Mouse (Mus musculus) heart, postnatal 0 days (tissue): ENCODE data around the gene Jagn1. TPM values are rescaled to one million over a fixed set of nuclear protein-coding genes. Genes with fewer than 3 reads are reported as not detected.

ENCODE experiments used
- ATAC-seq: fragments of 200-750 bp; cut with Nextera tagmentation; 2 replicates; pipeline ENCODE4 v1.8.0; 2017; ENCODE audit warnings: low read depth, moderate number of reproducible peaks, moderate library complexity; ENCODE audit not compliant: insufficient read depth
- DNase-seq: peaks from one replicate; pipeline ENCODE4 v3.0.0-alpha.2; 2016; ENCODE audit warnings: low spot score
- H3K27ac ChIP-seq: fragments of 300-500 bp; sonication (generic); 2 replicates; pipeline ENCODE4 v1.5.1; 2014; ENCODE audit warnings: low read depth, mild to moderate bottlenecking
- H3K27me3 ChIP-seq: fragments of 300-500 bp; sonication (generic); 2 replicates; pipeline ENCODE4 v1.6.1; 2014; ENCODE audit warnings: low read length, mixed read lengths; ENCODE audit not compliant: control insufficient read depth, insufficient read depth
- H3K36me3 ChIP-seq: fragments of 300-500 bp; sonication (generic); replicated peaks from 2 replicates; pipeline ENCODE4 v1.6.1; 2014; ENCODE audit warnings: low read length, mixed read lengths; ENCODE audit not compliant: control insufficient read depth, insufficient read depth
- H3K4me1 ChIP-seq: fragments of 300-500 bp; sonication (generic); 2 replicates; pipeline ENCODE4 v1.6.1; 2014; ENCODE audit warnings: antibody characterized with exemption; ENCODE audit not compliant: control insufficient read depth, insufficient read depth
- H3K4me2 ChIP-seq: fragments of 300-500 bp; sonication (generic); 2 replicates; pipeline ENCODE4 v1.6.1; 2014; ENCODE audit warnings: low read depth, mild to moderate bottlenecking, low read length, moderate library complexity
- H3K4me3 ChIP-seq: fragments of 300-500 bp; sonication (generic); 2 replicates; pipeline ENCODE4 v1.5.1; 2014; ENCODE audit warnings: low read depth, low read length
- H3K9ac ChIP-seq: fragments of 300-500 bp; sonication (generic); replicated peaks from 2 replicates; pipeline ENCODE4 v1.6.1; 2014; ENCODE audit warnings: low read depth, low read length, mixed read lengths
- H3K9me3 ChIP-seq: fragments of 300-500 bp; sonication (generic); replicated peaks from 2 replicates; pipeline ENCODE4 v1.6.1; 2016; ENCODE audit warnings: low read length; ENCODE audit not compliant: control insufficient read depth
- CTCF ChIP-seq: IDR thresholded peaks from 2 replicates; pipeline ENCODE4 v1.5.1; 2016; ENCODE audit warnings: antibody characterized with exemption, control low read depth, low read depth
- EP300 ChIP-seq: IDR thresholded peaks from 2 replicates; pipeline ENCODE4 v1.6.1; 2016; ENCODE audit warnings: antibody characterized with exemption, low read depth
- WGBS: fragments of 180-500 bp; shearing (Covaris S2); extraction: QIAGEN DNeasy Blood & Tissue Kit; methylation state at CpG from one replicate; pipeline ENCODE4 v1.1.7; 2014; 5-methylcytosine and 5-hydroxymethylcytosine counted together
- polyA plus RNA-seq: library from polyadenylated mRNA; unstranded; fragments of >200 nt; fragmentation: Nextera tagmentation; extraction: Ambion mirVana; gene quantifications from 2 replicates; pipeline ENCODE4 v1.2.1, GENCODE M21; 2015
- total RNA-seq: library from RNA; depleted of rRNA; stranded (reverse); fragments of >200 nt; gene quantifications from 2 replicates; pipeline ENCODE4 v1.2.3, GENCODE M21; 2014; ENCODE audit warnings: low replicate concordance

Gene Jagn1
- total and polyA plus RNA-seq, 2 experiments from 2014 or later = 15.3 to 56.6 TPM

- DNase-seq = no peak
- Histone ChIP-seq H3K27ac (no peak overlapping the region), H3K9ac (no peak overlapping the region), H3K4me2 (no peak overlapping the region), H3K27me3 (peaks cover 9% of the 10 kb centered on the region; the same call in 1 of the 2 replicates), H3K4me3 (no peak overlapping the region), H3K9me3 (no peaks in the 10 kb centered on the region), H3K36me3 (no peaks in the 10 kb centered on the region), H3K4me1 (peaks cover 20% of the 10 kb centered on the region; the same call in 1 of the 2 replicates)
- ATAC-seq = no peak
- 75% methylated on average over 2 of the region's 2 CpGs for WGBS
- TF ChIP-seq CTCF (no peak), EP300 (no peak)
Measured at GRCm38 (mm10) chr6:113473246-113473645, 30.9 kb downstream of the Jagn1 start.

DNA sequence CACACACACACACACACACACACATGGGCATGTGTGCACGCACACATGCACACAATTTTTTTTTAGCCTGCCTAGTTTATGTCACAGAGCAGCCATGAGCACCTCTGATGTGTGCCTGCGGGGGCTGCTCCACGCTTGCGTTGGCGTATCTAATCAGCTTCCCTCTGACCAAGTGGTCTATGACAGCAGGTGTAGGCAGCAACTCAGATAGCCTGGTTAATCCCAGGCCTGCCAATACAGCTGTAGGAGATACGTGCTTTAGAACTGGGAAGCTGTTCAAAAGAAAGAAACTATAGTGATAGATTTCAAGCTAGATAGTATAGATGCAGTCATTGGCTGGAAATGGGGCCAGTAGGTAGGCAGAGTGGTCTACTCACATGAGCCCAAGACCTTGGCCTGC lies 31.3 kb downstream of the Jagn1 start:
- H3K4me2 ChIP-seq = no peak overlapping the region
- H3K4me3 ChIP-seq = no peak overlapping the region
- DNase-seq (no peak), ATAC-seq (no peak)
- H3K4me1 ChIP-seq = peaks cover 20% of the 10 kb centered on the region; the same call in 1 of the 2 replicates
- H3K9me3 ChIP-seq = no peaks in the 10 kb centered on the region
- no peak overlapping the region for H3K9ac ChIP-seq
- 49% methylated on average over 6 of the region's 6 CpGs for WGBS
- H3K27ac ChIP-seq = no peak overlapping the region
- peaks cover 9% of the 10 kb centered on the region; the same call in 1 of the 2 replicates for H3K27me3 ChIP-seq
- TF ChIP-seq EP300 (no peak), CTCF (no peak)
- no peaks in the 10 kb centered on the region for H3K36me3 ChIP-seq

GRCm38 (mm10) chr6:113477353-113477752 lies 35.0 kb downstream of the Jagn1 start:
- Histone ChIP-seq H3K27me3 (no peaks in the 10 kb centered on the region), H3K9me3 (no peaks in the 10 kb centered on the region), H3K36me3 (no peaks in the 10 kb centered on the region), H3K27ac (no peak overlapping the region), H3K4me2 (no peak overlapping the region), H3K4me1 (peaks cover 14% of the 10 kb centered on the region), H3K4me3 (no peak overlapping the region), H3K9ac (no peak overlapping the region)
- 46% methylated on average over 7 of the region's 7 CpGs for WGBS
- no peak for DNase-seq
- no peak for TF ChIP-seq EP300
- no peak for TF ChIP-seq CTCF
- ATAC-seq = no peak

GRCm38 (mm10) chr6:113478906-113479305 lies 36.5 kb downstream of the Jagn1 start:
- DNase-seq (no peak), ATAC-seq (no peak)
- WGBS = 72% methylated on average over 10 of the region's 10 CpGs
- TF ChIP-seq EP300 = no peak
- no peak for TF ChIP-seq CTCF
- Histone ChIP-seq H3K4me2 (no peak overlapping the region), H3K36me3 (no peaks in the 10 kb centered on the region), H3K27ac (no peak overlapping the region), H3K27me3 (no peaks in the 10 kb centered on the region), H3K9me3 (no peaks in the 10 kb centered on the region), H3K4me3 (no peak overlapping the region), H3K4me1 (peaks cover 21% of the 10 kb centered on the region), H3K9ac (no peak overlapping the region)

GRCm38 (mm10) chr6:113480555-113481373 lies 38.4 kb downstream of the Jagn1 start:
- peak overlapping the region; percentile 6; the same call in 1 of the 2 replicates for H3K4me2 ChIP-seq

More at GRCm38 (mm10) chr6:113480555-113481373, 38.4 kb downstream of the Jagn1 start:
- peak overlapping the region; percentile 84 for H3K27ac ChIP-seq
- H3K4me3 ChIP-seq = no peak overlapping the region
- peak; percentile 74 for DNase-seq
- no peaks in the 10 kb centered on the region for H3K9me3 ChIP-seq
- no peaks in the 10 kb centered on the region for H3K27me3 ChIP-seq
- H3K4me1 ChIP-seq = peaks cover 23% of the 10 kb centered on the region
- peak; percentile 40 for ATAC-seq
- 0 out of 2 replicates have a peak overlapping the region, but pooled peaks have one; percentile 14 for H3K9ac ChIP-seq
- no peak for TF ChIP-seq EP300
- no peak for TF ChIP-seq CTCF
- H3K36me3 ChIP-seq = no peaks in the 10 kb centered on the region
- 37% methylated on average over 18 of the region's 18 CpGs for WGBS
